Mouse (Mus musculus): ENCODE results near the gene Gm20431.

DNA sequence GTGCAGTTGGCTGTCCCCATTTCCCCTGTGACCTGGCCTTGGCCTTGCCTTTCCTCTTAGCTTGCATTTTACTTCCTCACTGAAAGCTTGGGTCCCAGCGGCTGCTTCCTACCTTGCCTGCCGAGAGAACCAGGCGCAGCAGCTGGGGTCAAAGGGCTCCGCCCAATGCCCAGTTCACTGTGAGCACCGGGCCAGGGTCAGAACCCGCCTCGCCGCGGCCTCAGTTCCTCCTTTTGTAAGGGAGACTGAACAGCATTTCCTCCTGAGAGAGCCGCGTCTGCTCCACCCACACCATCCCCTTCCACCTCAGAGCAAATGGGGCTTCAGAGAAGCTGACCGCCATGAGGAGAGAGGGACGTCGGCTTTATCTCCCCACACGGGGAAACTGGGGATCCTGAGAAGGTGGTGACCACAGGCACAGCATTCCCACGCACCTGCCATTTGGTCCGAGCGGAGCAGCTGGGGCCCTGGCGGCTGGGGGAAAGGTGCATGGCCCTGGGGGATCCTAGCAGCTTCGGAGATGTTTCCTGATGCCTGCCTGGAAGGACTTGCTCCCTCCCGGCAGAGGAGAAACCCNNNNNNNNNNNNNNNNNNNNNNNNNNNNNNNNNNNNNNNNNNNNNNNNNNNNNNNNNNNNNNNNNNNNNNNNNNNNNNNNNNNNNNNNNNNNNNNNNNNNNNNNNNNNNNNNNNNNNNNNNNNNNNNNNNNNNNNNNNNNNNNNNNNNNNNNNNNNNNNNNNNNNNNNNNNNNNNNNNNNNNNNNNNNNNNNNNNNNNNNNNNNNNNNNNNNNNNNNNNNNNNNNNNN, 72.3 kb downstream of the Gm20431 start:
- TF ChIP-seq CTCF (IDR thresholded peaks at IDR 0.05; ENCODE audit: extremely low read depth, insufficient read length, insufficient replicate concordance, low read depth, low read length), result no peak
- TF ChIP-seq POLR2A (IDR thresholded peaks at IDR 0.05; ENCODE audit: low read depth, low read length), result no peak

Measured in small intestine, adult 2 months (tissue).